Mouse (Mus musculus) small intestine, adult 2 months (tissue): Measurements from ENCODE around the gene Slc17a7. TPM values are rescaled to one million over a fixed set of nuclear protein-coding genes. Genes with fewer than 3 reads are reported as not detected.
"Not testable (repeated sequence)": the region's sequence is repeated elsewhere in the genome, so short reads cannot be mapped to it uniquely, and the experiment has no call there.

Source experiments
- H3K27ac ChIP-seq: fragments of 200-500 bp; 2 replicates; pipeline ENCODE4 v1.5.1; 2012; ENCODE audit warnings: low read depth, low read length, control low read depth, inconsistent platforms; ENCODE audit not compliant: insufficient read depth
- H3K27me3 ChIP-seq: fragments of 200-500 bp; 2 replicates; pipeline ENCODE4 v1.6.1; 2012; ENCODE audit warnings: mild to moderate bottlenecking, moderate library complexity, low read length, inconsistent platforms; ENCODE audit not compliant: control insufficient read depth, insufficient read depth
- H3K36me3 ChIP-seq: fragments of 200-500 bp; 2 replicates; pipeline ENCODE4 v1.6.1; 2012; ENCODE audit warnings: mild to moderate bottlenecking, low read length, control low read depth, inconsistent platforms; ENCODE audit not compliant: control insufficient read depth, insufficient read depth
- H3K4me1 ChIP-seq: fragments of 200-500 bp; 2 replicates; pipeline ENCODE4 v1.6.1; 2012; ENCODE audit warnings: low read length, inconsistent platforms, mixed read lengths; ENCODE audit not compliant: control insufficient read depth, insufficient read depth, insufficient read length
- H3K4me3 ChIP-seq: fragments of 200-500 bp; 2 replicates; pipeline ENCODE4 v1.5.1; 2012; ENCODE audit warnings: low read depth, mild to moderate bottlenecking, control low read depth, inconsistent platforms, low read length, moderate library complexity
- CTCF ChIP-seq: fragments of 200-500 bp; IDR thresholded peaks from 2 replicates; pipeline ENCODE4 v1.5.1; 2012; ENCODE audit warnings: low read depth, mild to moderate bottlenecking, control low read depth, inconsistent platforms, low read length, moderate library complexity, mixed read lengths; ENCODE audit not compliant: insufficient replicate concordance, insufficient read length; ENCODE audit errors: extremely low read depth
- POLR2A ChIP-seq: fragments of 200-500 bp; IDR thresholded peaks from 2 replicates; pipeline ENCODE4 v1.6.1; 2012; ENCODE audit warnings: low read depth, mild to moderate bottlenecking, control low read depth, inconsistent platforms, low read length, moderate library complexity
- WGBS: fragments of 180-500 bp; shearing (Covaris S2); methylation state at CpG from one replicate; pipeline ENCODE4 v1.1.7; 2018; 5-methylcytosine and 5-hydroxymethylcytosine counted together
- polyA plus RNA-seq: library from polyadenylated mRNA; depleted of rRNA; stranded (reverse); fragments of >200 nt; gene quantifications from 2 replicates; pipeline ENCODE4 v1.2.3, GENCODE M21; 2012

The Slc17a7 gene
- polyA plus RNA-seq, 1 experiment: 0.09 TPM

DNA sequence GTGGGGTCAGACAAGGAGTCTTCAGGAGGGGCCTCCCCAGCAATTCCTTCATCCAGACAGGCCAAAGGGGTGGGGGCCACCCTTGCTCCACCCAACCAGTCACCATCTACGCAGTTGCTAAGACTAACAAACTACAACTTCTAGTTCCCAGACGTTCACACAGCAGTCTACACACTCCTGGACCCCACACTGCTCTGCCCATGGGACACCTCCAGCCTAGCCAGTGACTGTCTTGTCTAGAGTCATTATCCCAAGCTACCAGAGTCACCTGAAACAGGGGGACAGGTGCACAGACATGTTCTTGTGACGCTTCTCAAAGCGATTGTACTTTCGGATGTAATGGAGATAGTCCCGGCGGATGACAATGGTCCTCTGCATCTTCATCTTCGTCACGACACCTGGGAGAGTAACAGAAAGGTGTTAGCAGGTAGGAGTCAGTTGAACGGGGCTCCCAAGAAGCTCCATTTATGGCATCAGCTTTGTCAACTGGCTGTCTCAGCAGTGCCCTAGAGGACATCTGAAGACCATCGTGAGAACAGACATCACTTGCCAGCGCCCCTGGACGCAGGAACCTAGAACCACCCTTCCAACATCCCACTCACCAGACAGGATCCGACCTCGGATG, 41.1 kb upstream of the Slc17a7 start:
- H3K4me3 ChIP-seq: peak overlapping the region; percentile 69
- 61% methylated on average over 15 of the region's 15 CpGs for WGBS
- H3K27ac ChIP-seq: no peak overlapping the region
- peaks cover 22% of the 10 kb centered on the region; the same call in 1 of the 2 replicates for H3K4me1 ChIP-seq
- no peaks in the 10 kb centered on the region for H3K27me3 ChIP-seq
- H3K36me3 ChIP-seq: peaks cover 49% of the 10 kb centered on the region
- no peak for TF ChIP-seq CTCF
- no peak for TF ChIP-seq POLR2A

DNA sequence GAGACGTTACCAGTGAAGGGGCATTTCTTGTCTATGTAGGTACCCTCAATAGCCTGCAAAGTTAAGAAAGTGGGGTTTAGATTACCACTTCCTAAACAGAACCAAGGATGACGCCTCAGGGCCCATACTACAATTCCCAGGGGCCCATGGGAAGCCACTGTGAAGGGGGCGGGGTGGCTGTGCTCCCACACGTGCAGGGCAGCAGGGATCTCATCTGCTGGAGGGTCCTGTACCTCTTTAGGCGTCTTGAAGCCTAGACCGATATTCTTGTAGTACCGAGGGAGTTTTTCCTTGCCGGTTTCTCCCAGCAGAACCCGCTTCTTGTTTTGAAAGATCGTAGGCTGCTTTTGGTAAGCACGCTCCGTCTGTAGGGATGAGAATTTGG, 40.6 kb upstream of the Slc17a7 start:
- WGBS: 6% methylated on average over 12 of the region's 12 CpGs
- Histone ChIP-seq H3K4me1 (peaks cover 22% of the 10 kb centered on the region; the same call in 1 of the 2 replicates), H3K36me3 (peaks cover 49% of the 10 kb centered on the region), H3K27me3 (no peaks in the 10 kb centered on the region), H3K27ac (peak overlapping the region; percentile 75; the same call in 1 of the 2 replicates), H3K4me3 (peak overlapping the region; percentile 69)
- TF ChIP-seq CTCF (no peak), POLR2A (no peak)

DNA sequence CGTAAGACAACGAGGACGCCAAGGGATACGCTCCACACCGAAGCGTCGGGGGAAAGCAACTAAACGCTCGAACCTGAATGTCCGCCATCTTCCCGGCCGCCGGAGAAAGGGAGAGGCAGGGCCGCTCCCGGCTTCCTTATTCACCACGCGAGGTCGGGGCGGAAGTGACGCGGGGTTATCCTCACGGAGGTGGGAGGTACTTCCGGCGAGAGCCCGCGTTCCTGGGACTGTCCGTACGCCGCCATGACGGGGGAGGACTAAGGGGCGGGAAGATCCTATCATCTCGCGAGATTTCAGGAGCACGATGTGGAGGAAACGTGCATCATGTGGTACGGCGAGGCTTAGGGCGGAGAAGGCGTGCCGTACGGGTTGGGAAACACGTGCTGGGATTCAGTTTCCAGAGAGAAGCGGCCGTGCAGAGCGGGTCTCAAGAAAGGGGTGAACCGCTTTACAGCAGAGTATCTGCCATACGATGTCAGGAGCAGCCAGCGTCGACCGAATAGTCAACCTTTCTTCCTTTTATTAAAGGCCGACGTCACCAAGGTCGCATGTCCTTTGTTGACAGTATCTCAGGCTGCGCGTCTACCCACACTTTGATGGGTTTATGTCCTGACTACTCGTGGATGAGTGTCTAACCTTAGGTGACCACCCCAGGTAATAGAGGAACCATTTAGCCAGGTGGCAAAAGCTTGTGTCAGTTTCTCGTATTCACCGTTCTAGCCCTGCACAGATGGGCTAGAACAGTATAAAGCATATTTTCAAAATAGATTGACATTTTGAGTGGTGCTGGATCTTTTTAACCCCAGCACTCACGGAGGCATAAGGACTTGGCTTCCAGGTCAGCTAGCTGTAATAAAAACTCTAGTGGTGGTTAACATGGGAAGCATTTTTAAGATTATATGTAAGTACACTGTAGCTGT, 39.3 kb upstream of the Slc17a7 start, which contains the start of gene Rps11:
Gene Rps11, minus strand, starts transcription at position 216 of the 920 bp plus-strand sequence.
- Histone ChIP-seq H3K36me3 (peaks cover 49% of the 10 kb centered on the region), H3K4me1 (peaks cover 20% of the 10 kb centered on the region; the same call in 1 of the 2 replicates), H3K27me3 (no peaks in the 10 kb centered on the region), H3K27ac (peak within 1 kb of the TSS; percentile 75), H3K4me3 (peak within 1 kb of the TSS; percentile 69)
- WGBS: under 1% methylated on average over 59 of the region's 59 CpGs
- TF ChIP-seq POLR2A (peak; percentile 51; the same call in 1 of the 2 replicates), CTCF (no peak)

DNA sequence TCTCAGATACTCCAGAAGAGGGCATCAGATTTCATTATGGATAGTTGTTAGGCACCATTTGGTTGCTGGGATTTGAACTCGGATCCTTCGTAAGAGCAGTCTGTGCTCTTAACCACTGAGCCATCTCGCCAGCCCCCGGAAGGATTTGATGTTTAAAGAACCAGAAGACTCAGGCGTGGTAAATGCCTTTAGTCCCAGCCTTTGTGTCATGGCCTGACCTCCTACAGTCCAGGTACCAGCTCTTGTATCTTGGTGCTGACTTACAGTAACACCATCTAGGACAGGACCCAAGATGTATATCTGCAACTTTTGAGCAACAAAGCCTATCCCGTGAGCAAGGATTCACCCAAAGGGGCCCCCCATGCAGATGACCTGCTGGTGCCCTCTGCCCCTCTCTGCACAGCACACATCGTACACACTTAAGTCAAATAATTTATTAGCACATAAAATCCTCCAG, 38.6 kb upstream of the Slc17a7 start:
- TF ChIP-seq POLR2A (no peak), CTCF (no peak)
- Histone ChIP-seq H3K4me3 (no peak overlapping the region), H3K27ac (no peak overlapping the region), H3K36me3 (peaks cover 49% of the 10 kb centered on the region), H3K4me1 (peaks cover 18% of the 10 kb centered on the region; the same call in 1 of the 2 replicates), H3K27me3 (no peaks in the 10 kb centered on the region)
- 34% methylated on average over 7 of the region's 7 CpGs for WGBS

DNA sequence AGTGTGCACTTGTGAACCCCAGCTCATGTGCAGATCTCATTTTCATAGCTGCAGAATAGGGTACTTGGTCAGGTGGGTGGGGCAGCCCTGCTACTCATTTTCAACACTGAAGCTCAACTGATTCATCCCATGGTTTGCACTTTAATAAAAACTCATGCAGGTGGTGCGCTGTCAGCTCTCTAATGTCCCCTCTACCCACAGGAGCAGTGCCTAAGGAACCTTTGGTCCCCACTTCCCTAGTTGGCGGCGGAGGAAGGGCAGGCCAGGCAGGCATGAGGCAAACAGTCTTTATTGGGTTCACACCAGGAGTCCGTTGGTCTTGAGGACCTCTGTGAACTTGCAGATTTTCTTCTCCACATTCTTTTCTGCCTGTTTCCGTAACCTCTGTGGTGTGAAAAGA, 38.1 kb upstream of the Slc17a7 start:
- not testable (repeated sequence) for H3K27me3 ChIP-seq, H3K27ac ChIP-seq, H3K4me3 ChIP-seq
- Histone ChIP-seq H3K4me1 (peaks cover 18% of the 10 kb centered on the region; the same call in 1 of the 2 replicates), H3K36me3 (peaks cover 47% of the 10 kb centered on the region)
- 52% methylated on average over 5 of the region's 5 CpGs for WGBS

DNA sequence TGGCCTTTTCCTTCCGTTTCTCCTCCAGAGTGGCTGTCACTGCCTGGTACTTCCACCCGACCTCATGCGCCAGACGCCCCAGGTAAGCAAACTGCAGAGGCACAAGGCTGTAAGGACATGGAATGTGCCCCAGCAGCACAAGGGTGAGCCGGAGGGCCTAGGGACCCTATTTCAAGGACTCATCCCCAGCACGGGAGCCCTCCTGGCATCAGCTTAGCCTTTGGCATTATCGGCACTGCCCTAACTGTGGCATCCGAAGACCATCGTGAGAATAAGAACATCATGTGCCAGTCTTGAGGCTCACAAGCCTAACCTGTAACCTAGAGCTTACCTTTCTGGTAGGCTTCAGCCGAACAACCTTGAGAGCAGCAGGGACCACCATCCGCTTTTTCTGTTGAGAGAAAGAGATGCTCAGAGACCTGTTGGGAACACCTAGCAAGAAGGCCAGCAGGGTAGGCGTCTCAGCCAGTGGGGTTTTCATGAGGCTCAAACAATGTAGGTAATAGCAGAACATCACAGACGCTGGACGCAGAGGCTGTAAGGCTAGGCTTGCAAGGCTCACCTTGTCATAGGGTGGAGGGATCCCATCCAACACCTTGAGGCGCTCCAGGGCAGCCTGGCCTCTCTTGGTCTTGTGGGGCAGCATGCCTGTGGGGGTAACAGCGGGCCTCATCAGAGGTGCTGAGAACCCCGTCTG, 37.5 kb upstream of the Slc17a7 start:
- no peaks in the 10 kb centered on the region for H3K27me3 ChIP-seq
- peak overlapping the region; percentile 80 for H3K4me3 ChIP-seq
- peaks cover 18% of the 10 kb centered on the region; the same call in 1 of the 2 replicates for H3K4me1 ChIP-seq
- peak overlapping the region; percentile 9; the same call in 1 of the 2 replicates for H3K27ac ChIP-seq
- TF ChIP-seq CTCF (no peak), POLR2A (no peak)
- H3K36me3 ChIP-seq: peaks cover 40% of the 10 kb centered on the region
- 58% methylated on average over 17 of the region's 17 CpGs for WGBS
